In genomic region chr5:115150991-115151390, GRCm38 (mm10) we compare ENCODE assay signal across 30 mouse cellular contexts. TPM values are rescaled to one million over a fixed set of nuclear protein-coding genes. Genes with fewer than 3 reads are reported as not detected.
A peak's percentile ranks its signal among the peaks of the same experiment; 100 is the strongest.
DNase-seq lines count a peak whose midpoint lies in the region; ATAC-seq and TF ChIP-seq lines count a peak whose summit lies in the region.
"Had no signal": no experiment of that assay in that cellular context is flagged by ENCODE, and none has a peak within 500 bp of the region (broad histone marks: within the 10 kb centered on the region; RNA-seq: fewer than 3 reads in every experiment).

No protein-coding gene starts in this region.

- TF ChIP-seq CTCF in gastrocnemius, adult 2 months (IDR thresholded peaks at IDR 0.05), result no peak
- no peak for TF ChIP-seq CTCF in kidney, postnatal 0 days (IDR thresholded peaks at IDR 0.05; ENCODE audit: low read depth)
- no peak for TF ChIP-seq CTCF in bone marrow, adult 2 months (IDR thresholded peaks at IDR 0.05; ENCODE audit: control insufficient read depth, insufficient read depth, low read length)

- H3K4me3 ChIP-seq in gastrocnemius, adult 2 months, result peak overlapping the region; percentile 42
- H3K4me3 ChIP-seq in kidney, postnatal 0 days (replicated peaks; ENCODE audit: low read depth, low read length), result no peak overlapping the region
- H3K4me3 ChIP-seq in bone marrow, adult 2 months (replicated peaks; ENCODE audit: control insufficient read depth, low read depth, low read length), result no peak overlapping the region
- no peak overlapping the region for H3K4me3 ChIP-seq in neural tube, embryonic 15.5 days (replicated peaks)
- H3K4me3 ChIP-seq: heart, embryonic 15.5 days; intestine, embryonic 15.5 days; limb, embryonic 10.5 days; liver, embryonic 15.5 days; lung, embryonic 15.5 days; midbrain, embryonic 15.5 days; neural tube, embryonic 13.5 days; stomach, embryonic 15.5 days had no signal

- no peaks in the 10 kb centered on the region for H3K27me3 ChIP-seq in kidney, postnatal 0 days (ENCODE audit: insufficient read depth, low read length)
- no peaks in the 10 kb centered on the region for H3K27me3 ChIP-seq in neural tube, embryonic 15.5 days (replicated peaks)
- H3K27me3 ChIP-seq: CH12.LX; heart, embryonic 15.5 days; intestine, embryonic 15.5 days; liver, embryonic 15.5 days; lung, embryonic 15.5 days; midbrain, embryonic 15.5 days; neural tube, embryonic 13.5 days; stomach, embryonic 15.5 days had no signal

- peaks cover 33% of the 10 kb centered on the region for H3K4me1 ChIP-seq in kidney, postnatal 0 days (replicated peaks; ENCODE audit: insufficient read depth, low read length)
- peaks cover 12% of the 10 kb centered on the region for H3K4me1 ChIP-seq in bone marrow, adult 2 months (ENCODE audit: control insufficient read depth, insufficient read depth, low read length)
- peaks cover 33% of the 10 kb centered on the region for H3K4me1 ChIP-seq in neural tube, embryonic 15.5 days

- peaks cover 30% of the 10 kb centered on the region for H3K36me3 ChIP-seq in kidney, postnatal 0 days (ENCODE audit: insufficient read depth, low read length)
- H3K36me3 ChIP-seq in neural tube, embryonic 15.5 days, result peaks cover 50% of the 10 kb centered on the region

- H3K27ac ChIP-seq in gastrocnemius, adult 2 months, result peak overlapping the region; percentile 98
- H3K27ac ChIP-seq in kidney, postnatal 0 days, result peak overlapping the region; percentile 73
- H3K27ac ChIP-seq in bone marrow, adult 2 months (ENCODE audit: control insufficient read depth, insufficient read depth, low read depth, low read length, poor library complexity), result peak overlapping the region; percentile 22; the same call in 1 of the 2 replicates
- no peak overlapping the region for H3K27ac ChIP-seq in neural tube, embryonic 15.5 days (replicated peaks)
- H3K27ac ChIP-seq: heart, embryonic 15.5 days; hindbrain, embryonic 14.5 days; intestine, embryonic 15.5 days; limb, embryonic 10.5 days; liver, embryonic 15.5 days; lung, embryonic 15.5 days; midbrain, embryonic 15.5 days; stomach, embryonic 15.5 days had no signal

- TF ChIP-seq POLR2A in bone marrow, adult 2 months (IDR thresholded peaks at IDR 0.05; ENCODE audit: borderline replicate concordance, control insufficient read depth, low read depth, low read length), result no peak

- no peak overlapping the region for H3K9ac ChIP-seq in kidney, postnatal 0 days (ENCODE audit: low read depth, low read length)
- H3K9ac ChIP-seq in neural tube, embryonic 15.5 days (replicated peaks), result no peak overlapping the region
- H3K9ac ChIP-seq: forebrain, postnatal 0 days; heart, embryonic 15.5 days; hindbrain, embryonic 14.5 days; intestine, embryonic 15.5 days; liver, embryonic 15.5 days; lung, embryonic 15.5 days; midbrain, embryonic 15.5 days; neural tube, embryonic 13.5 days; stomach, embryonic 15.5 days had no signal

- WGBS in kidney, postnatal 0 days, result 48% methylated on average over 5 of the region's 5 CpGs
- 65% methylated on average over 5 of the region's 5 CpGs for WGBS in bone marrow, adult 2 months
- WGBS in neural tube, embryonic 15.5 days, result 83% methylated on average over 5 of the region's 5 CpGs

- DNase-seq in gastrocnemius, adult 2 months, result no peak
- no peak for DNase-seq in gastrocnemius, adult 18-20 months (ENCODE audit: low spot score)
- no peak for DNase-seq in kidney, postnatal 0 days (ENCODE audit: low spot score)
- no peak for DNase-seq in kidney, adult 8-10 months
- peak; percentile 67 for DNase-seq in CD4-positive, CD25-positive, alpha-beta regulatory T cell, adult 2 months (ENCODE audit: low read depth, low spot score)
- no peak for DNase-seq in left cerebral cortex, adult 9 months (ENCODE audit: low spot score in 2 of 2)
- DNase-seq: adrenal gland, postnatal 14 days; cerebellum, adult 9-10 months; forebrain, postnatal 0 days; gastrocnemius, postnatal 36 days; heart, postnatal 4 days; layer of hippocampus, adult 9-11 months; liver; lung, postnatal 4 days had no signal

- no peaks in the 10 kb centered on the region for H3K9me3 ChIP-seq in kidney, postnatal 0 days (replicated peaks; ENCODE audit: low read length)
- no peaks in the 10 kb centered on the region for H3K9me3 ChIP-seq in neural tube, embryonic 15.5 days (replicated peaks)
- H3K9me3 ChIP-seq: heart, embryonic 15.5 days; intestine, embryonic 15.5 days; limb, embryonic 10.5 days; liver, embryonic 15.5 days; lung, embryonic 15.5 days; midbrain, embryonic 15.5 days; neural tube, embryonic 13.5 days; stomach, embryonic 15.5 days had no signal

- H3K4me2 ChIP-seq in kidney, postnatal 0 days (ENCODE audit: low read length), result 0 out of 2 replicates have a peak overlapping the region, but pooled peaks have one; percentile 6
- no peak overlapping the region for H3K4me2 ChIP-seq in neural tube, embryonic 15.5 days
- H3K4me2 ChIP-seq: heart, embryonic 15.5 days; hindbrain, embryonic 14.5 days; intestine, embryonic 15.5 days; liver, embryonic 15.5 days; lung, embryonic 15.5 days; midbrain, embryonic 15.5 days; neural tube, embryonic 13.5 days; stomach, embryonic 15.5 days had no signal

- intact Hi-C loops in gastrocnemius, adult 2 months (cut with DNase I), result no loop called here

- ATAC-seq in kidney, postnatal 0 days (replicated peaks; ENCODE audit: low FRiP score, low read depth), result no peak
- no peak for ATAC-seq in neural tube, embryonic 15.5 days (ENCODE audit: low FRiP score)
- ATAC-seq: forebrain, postnatal 0 days; intestine, embryonic 15.5 days; midbrain, embryonic 15.5 days had no signal

RNA-seq across cellular contexts. Expression of gene Mlec, which starts 7.0 kb away (rescaled TPM):
- total RNA-seq in gastrocnemius, adult 2 months (2021), result 100 to 1,000 TPM; 138 to 200 TPM
- total RNA-seq in gastrocnemius, adult 18-20 months (2021), result 100 to 1,000 TPM; 149 to 158 TPM
- polyA plus RNA-seq in kidney, postnatal 0 days (2015; fragmentation: Nextera tagmentation; extraction: Ambion mirVana), result 43.6 and 44.4 TPM in 2 replicates
- polyA plus RNA-seq in bone marrow, adult 2 months (2011; ENCODE audit: insufficient read depth, insufficient read length, low replicate concordance, missing spikeins), result 25.2 and 56.9 TPM in 2 replicates
- polyA plus RNA-seq in neural tube, embryonic 15.5 days (2015; fragmentation: Nextera tagmentation; extraction: Ambion mirVana), result 34.3 and 40.4 TPM in 2 replicates

RNA-seq across cellular contexts. Expression of gene Unc119b, which starts 16.2 kb away (rescaled TPM):
- 10 to 100 TPM; 11.8 to 15.7 TPM for total RNA-seq in gastrocnemius, adult 2 months (2021)
- 10 to 100 TPM; 11.1 to 12.4 TPM for total RNA-seq in gastrocnemius, adult 18-20 months (2021)
- polyA plus RNA-seq in kidney, postnatal 0 days (2015; fragmentation: Nextera tagmentation; extraction: Ambion mirVana), result 40.8 and 42.7 TPM in 2 replicates
- 3.7 and 7.8 TPM in 2 replicates for polyA plus RNA-seq in bone marrow, adult 2 months (2011; ENCODE audit: insufficient read depth, insufficient read length, low replicate concordance, missing spikeins)
- polyA plus RNA-seq in neural tube, embryonic 15.5 days (2015; fragmentation: Nextera tagmentation; extraction: Ambion mirVana), result 31.1 and 31.8 TPM in 2 replicates

RNA-seq across cellular contexts. Expression of gene Acads, which starts 31.8 kb away (rescaled TPM):
- total RNA-seq in gastrocnemius, adult 2 months (2021), result 10 to 100 TPM; 49.9 to 81.7 TPM
- total RNA-seq in gastrocnemius, adult 18-20 months (2021), result 10 to 100 TPM; 74.2 to 75.3 TPM
- 105 and 117 TPM in 2 replicates for polyA plus RNA-seq in kidney, postnatal 0 days (2015; fragmentation: Nextera tagmentation; extraction: Ambion mirVana)
- 12.0 and 23.7 TPM in 2 replicates for polyA plus RNA-seq in bone marrow, adult 2 months (2011; ENCODE audit: insufficient read depth, insufficient read length, low replicate concordance, missing spikeins)
- 22.2 and 35.9 TPM in 2 replicates for polyA plus RNA-seq in neural tube, embryonic 15.5 days (2015; fragmentation: Nextera tagmentation; extraction: Ambion mirVana)

RNA-seq across cellular contexts. Expression of gene Cabp1, which starts 43.2 kb away (rescaled TPM):
- 1 to 10 TPM in 1 of 2 experiments, under 1 TPM in 1; 0.79 to 1.5 TPM for total RNA-seq in gastrocnemius, adult 2 months (2021)
- total RNA-seq in gastrocnemius, adult 18-20 months (2021), result 1 to 10 TPM in 1 of 2 experiments, under 1 TPM in 1; 0.50 to 1.2 TPM
- polyA plus RNA-seq in kidney, postnatal 0 days (2015; fragmentation: Nextera tagmentation; extraction: Ambion mirVana), result 0.87 and 1.2 TPM in 2 replicates
- polyA plus RNA-seq in bone marrow, adult 2 months (2011; ENCODE audit: insufficient read depth, insufficient read length, low replicate concordance, missing spikeins), result not detected in 2 replicates
- 17.4 and 23.1 TPM in 2 replicates for polyA plus RNA-seq in neural tube, embryonic 15.5 days (2015; fragmentation: Nextera tagmentation; extraction: Ambion mirVana)
- total RNA-seq: megakaryocyte-erythroid progenitor cell, adult 5-6 weeks had no signal

RNA-seq across cellular contexts. Expression of gene Gm10401, which starts 52.9 kb away (rescaled TPM):
- not detected for total RNA-seq in gastrocnemius, adult 2 months (2021)
- total RNA-seq in gastrocnemius, adult 18-20 months (2021), result not detected
- 26.6 and 31.3 TPM in 2 replicates for polyA plus RNA-seq in kidney, postnatal 0 days (2015; fragmentation: Nextera tagmentation; extraction: Ambion mirVana)
- not detected in 2 replicates for polyA plus RNA-seq in bone marrow, adult 2 months (2011; ENCODE audit: insufficient read depth, insufficient read length, low replicate concordance, missing spikeins)
- 36.7 and 40.5 TPM in 2 replicates for polyA plus RNA-seq in neural tube, embryonic 15.5 days (2015; fragmentation: Nextera tagmentation; extraction: Ambion mirVana)
- total RNA-seq: adrenal gland, postnatal 14 days; forebrain, postnatal 0 days; gastrocnemius, postnatal 36 days; heart, adult 8-10 months; heart, postnatal 4 days; left cerebral cortex, adult 18-20 months; megakaryocyte-erythroid progenitor cell, adult 5-6 weeks had no signal
- polyA plus RNA-seq: brain, embryonic 14.5 days had no signal
